Mouse (Mus musculus) frontal cortex, postnatal 25 days (tissue): ENCODE results near the gene Islr2.

Experiments
- DNase-seq, 2 experiments: peaks; one replicate each; pipeline ENCODE4 v3.0.0; 2022; ENCODE audit warnings: low spot score in 2 of 2

Gene Islr2

DNA sequence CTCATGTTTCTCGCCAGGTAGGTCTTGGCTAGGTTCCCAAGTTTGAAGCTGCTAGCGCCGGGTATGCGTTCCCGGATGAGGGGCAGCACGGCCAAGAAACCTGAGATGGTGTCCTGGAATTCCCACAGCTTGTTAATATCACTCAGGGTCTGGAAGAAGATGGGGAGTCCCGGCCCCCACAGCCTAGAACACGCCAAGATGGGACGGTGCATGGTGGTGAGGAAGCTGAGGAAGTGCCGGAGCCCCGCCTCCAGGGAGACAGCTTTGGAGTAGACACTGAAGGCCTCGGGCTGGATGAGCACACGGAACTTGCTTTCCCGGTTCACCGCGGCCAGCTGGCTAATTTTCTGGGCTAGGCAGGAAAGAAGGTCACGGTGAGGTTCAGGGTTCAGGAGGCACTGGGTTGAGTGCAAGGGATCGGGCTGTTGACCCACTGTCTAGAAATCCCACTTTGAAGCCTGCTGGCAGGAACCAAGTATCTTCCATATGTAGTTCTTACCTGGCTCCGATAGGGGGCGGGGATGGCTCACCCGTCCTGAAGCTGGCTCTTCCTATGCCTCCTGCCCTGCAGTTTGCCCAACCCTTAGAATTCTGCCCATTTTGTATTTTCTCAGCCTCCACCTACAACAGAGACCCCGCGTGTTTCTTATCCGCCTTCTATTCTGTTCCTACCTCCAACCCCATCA lies 16.2 kb upstream of the Islr2 start:
- DNase-seq: no peak

DNA sequence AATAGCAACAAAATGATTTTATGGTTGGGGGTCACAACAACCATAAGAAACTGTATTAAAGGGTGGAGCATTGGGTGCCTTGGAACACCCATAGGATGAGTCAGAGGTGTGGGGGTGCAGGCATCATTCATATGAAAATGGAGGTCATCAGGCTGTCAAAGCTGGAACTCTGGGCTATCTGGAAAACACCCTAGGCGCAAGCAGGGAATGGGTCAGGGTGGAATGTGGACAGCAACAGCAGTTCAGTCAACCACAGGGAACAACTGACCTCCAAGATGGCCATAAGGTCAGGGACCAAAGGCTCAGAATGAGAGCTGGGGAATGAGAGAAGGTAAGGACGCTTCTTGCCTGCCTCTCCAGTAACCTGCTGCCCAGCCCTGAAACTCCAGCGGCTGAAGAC lies 14.4 kb upstream of the Islr2 start:
- no peak for DNase-seq

DNA sequence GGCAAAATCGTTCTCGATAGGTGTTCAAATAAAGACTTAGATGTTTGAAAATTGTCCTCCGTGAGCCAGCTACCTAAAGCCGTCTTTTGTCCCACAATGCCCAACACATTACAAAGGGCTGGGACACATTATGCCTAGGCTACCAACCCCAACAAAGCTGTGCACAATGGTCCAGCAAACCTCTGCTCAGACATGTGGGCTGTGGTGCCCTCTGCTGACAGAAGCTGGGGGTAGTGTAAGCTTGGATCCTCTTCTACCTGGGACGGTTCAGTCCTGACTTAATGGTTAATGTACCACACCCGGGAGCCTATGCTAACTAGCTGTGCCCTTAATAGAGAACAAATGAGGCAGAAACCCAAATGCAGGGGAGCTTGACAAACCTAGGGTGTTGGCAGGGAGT lies 12.3 kb upstream of the Islr2 start:
- peak in 1 of 2 experiments; percentile 35 for DNase-seq

DNA sequence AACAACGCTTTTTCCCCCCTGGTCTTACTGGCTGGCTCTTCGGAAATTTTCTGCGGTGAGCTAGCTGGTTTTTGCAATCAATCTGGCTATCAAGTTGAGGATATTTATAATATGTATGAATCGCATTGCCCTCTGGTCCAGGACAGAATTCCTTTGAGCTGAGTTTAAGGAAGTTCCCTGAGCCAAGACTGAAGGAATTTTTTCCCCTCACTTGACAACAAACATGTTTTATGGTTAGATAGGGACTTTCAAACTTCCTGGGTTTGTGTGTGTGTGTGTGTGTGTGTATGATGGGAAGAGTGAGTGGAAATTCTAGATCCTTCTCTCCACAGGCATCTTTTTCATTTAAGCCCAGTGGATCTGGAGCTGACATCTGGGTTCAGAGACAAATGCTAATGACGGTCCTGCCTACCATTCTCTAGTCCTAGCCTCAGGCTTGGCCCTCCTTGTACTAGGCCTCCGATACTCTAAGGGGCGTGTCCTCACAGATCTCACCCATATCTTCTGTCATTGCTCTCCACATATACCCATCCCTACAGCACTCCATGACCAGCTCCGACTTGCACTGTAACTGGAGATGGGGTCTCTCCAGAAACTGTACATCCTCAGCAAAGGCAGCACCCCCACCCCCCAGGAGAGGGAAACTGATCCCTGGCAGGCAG lies 10.5 kb upstream of the Islr2 start:
- DNase-seq: no peak

GRCm38 (mm10) chr9:58213865-58214264 lies 9.7 kb upstream of the Islr2 start:
- no peak for DNase-seq

- no peak for DNase-seq
Observed at GRCm38 (mm10) chr9:58213377-58213776, 9.3 kb upstream of the Islr2 start.

GRCm38 (mm10) chr9:58210304-58210627 lies 6.1 kb upstream of the Islr2 start:
- no peak for DNase-seq

GRCm38 (mm10) chr9:58209462-58210303 lies 5.6 kb upstream of the Islr2 start:
- no peak for DNase-seq

DNA sequence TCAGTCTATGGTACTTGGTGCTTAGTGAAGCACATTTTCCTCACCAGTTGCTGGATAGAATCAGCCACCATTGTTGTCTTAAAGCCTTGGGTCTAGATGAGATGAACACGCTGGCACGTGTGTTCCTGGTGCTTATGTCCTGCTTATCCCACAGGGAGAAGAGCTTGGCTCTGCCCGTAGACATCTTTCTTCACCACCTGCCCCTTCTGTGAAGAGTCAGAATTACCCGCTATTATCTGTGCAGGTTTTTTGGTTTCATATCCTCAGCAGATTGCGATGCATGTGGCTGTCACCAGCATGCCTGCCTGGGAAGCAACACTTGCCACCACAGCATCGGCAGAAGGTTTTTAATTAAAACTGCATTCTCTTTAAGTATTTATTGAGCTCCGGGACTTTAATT lies 1.9 kb upstream of the Islr2 start:
- DNase-seq: no peak

GRCm38 (mm10) chr9:58204448-58205000 lies 405 bp upstream of the Islr2 start:
- DNase-seq: peak; percentile 92 to 94

DNA sequence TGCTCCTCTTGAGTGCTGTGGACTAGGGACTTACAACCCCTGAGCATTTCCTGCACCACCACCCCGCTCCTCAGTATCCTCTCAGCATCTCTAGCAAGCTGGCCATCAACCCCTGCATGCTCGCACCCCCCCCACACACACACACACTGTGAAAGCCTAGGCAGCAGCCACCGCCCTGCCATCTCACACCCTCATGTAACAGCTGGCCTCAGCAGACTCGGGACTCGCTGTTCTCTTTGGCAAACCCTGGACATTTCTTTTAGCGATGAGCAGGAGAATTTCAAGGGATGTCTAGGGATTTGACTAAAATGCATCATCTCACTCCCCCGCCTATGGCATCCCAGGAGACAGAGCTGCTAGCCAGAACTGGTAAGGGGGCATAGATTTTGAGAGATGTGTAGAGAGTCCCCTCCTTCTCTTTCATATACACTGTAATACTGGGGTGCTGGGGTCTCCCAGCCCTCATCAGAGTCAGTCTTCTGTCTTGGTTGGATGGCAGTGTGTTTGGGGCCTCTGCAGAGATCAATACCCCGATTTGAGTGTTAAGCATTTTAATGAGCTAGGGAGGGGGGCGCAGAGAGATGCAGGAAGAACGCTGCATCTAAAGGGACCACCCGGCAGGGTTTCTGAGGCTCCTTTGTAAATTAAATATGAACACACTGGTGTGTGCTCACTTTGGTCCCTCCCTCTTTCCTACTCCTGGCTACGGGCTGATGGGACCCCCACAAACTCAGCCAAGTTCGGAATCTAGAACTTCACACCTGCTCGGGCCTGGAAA lies 1.3 kb downstream of the Islr2 start:
- peak; percentile 20 to 45 for DNase-seq

GRCm38 (mm10) chr9:58201861-58202549 lies 2.1 kb downstream of the Islr2 start:
- no peak for DNase-seq

DNA sequence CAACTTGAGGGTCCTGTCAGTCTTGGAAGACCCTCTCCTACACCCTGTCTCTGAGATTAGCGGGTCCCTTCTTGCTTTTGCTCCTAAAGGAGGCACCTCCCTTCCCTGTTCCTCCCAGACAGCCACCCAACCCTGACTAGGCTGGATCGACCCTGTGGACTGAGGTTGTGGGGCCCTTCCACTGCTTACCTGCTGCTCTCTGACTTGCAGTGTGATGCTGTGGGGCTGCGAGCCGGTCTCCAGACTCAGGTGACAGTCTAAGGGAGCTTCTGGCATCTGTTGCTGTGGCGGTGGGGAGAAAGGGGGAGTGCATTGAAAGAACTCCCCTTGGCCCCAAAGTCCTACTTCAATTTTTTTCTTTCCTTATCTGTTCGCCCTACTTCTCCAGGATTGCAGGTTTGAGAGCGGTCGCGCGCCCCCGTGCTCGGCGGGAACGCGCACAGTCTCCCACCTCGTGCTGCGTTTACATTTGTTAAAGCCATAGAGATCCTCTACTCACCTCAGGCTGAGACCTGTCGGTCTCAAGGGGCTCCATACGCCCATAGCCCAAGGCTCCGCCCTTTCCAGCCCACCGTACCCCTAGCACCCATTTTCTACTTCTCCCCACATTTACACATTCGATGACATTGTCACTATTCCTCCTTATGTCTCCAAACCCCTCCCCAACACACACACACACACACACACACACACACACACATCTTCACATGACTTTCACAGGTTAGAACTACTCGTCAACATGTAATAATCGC lies 2.9 kb downstream of the Islr2 start:
- DNase-seq: peak in 1 of 2 experiments; percentile 13

GRCm38 (mm10) chr9:58200270-58201090 lies 3.6 kb downstream of the Islr2 start:
- peak in 1 of 2 experiments; percentile 11 for DNase-seq

- peak in 1 of 2 experiments; percentile 27 for DNase-seq
Observed at GRCm38 (mm10) chr9:58199381-58200269, 4.5 kb downstream of the Islr2 start.

DNA sequence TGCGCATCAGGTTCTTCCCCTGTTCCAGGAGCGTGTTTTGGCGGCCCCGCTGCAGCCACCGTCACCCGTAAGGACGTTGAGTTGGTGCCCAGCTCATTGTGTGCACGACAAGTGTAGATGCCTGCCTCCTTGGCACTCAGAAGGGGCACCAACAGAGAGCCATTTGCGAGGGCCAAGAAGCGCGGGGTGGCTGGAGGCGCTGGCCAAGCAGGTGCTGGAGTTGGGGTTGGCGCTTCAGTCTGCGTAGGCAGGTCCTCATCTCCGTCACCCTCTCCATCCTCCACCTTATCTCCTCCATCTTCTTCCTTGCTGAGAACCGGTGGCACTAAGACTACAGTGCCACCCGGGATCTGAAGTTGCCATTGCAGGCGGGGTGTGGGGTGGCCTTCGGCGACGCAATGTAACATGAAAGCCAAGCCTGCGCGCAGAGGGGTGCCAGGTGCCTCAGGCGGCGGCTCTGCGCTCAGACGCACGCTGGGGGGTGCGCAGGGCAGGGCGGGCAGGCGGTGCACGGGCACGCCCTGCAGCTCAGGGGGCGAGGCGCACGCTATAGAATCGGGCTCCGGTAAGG lies 5.2 kb downstream of the Islr2 start:
- peak in 1 of 2 experiments; percentile 17 for DNase-seq

DNA sequence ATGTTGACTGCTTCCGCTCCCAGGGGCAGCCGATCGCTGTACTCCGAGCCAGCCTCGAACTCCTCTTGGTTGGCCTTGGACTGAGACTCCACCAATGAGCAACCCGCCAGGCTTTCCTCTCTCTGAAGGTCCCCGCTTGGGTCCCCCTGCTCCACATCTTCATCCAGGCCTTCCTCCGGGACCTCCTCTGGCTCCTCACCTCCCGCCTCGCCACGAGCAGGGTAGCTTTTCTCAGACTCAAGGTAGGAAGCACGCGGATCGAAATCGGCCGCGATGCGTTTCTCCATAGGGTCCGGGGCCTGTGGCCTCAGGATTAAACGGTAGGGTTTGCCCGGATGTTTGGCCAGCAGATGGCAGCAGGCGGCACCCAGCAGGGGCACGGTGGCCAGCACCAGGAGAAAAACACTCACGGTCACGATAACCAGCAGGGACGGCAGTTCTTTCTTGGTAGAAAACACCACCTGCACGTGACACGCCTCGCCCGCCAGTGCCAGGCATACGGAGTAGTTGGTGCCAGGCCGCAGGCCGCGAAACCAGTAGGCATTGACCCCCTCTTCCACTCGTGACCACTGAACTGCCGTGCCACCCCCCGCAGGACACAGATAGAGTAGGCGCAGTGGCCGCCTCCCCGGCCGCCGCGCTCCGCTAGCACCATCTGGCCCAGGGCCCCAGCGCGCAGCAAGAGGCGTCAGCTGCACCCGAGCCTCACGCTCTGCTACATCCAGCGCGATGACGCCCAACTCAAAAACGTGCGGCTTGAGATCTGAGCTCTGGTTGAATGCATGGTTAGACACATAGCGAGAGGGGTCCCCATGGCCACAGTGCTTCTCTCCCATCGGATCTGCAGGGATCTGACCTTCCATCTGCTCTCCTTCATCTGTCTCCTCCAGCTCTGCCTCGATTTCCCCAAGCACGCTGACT lies 6.1 kb downstream of the Islr2 start:
- DNase-seq: peak; percentile 45 to 58
